Mouse (Mus musculus) heart, embryonic 12.5 days (tissue): ENCODE results near the gene Dntt. TPM values are rescaled to one million over a fixed set of nuclear protein-coding genes. Genes with fewer than 3 reads are reported as not detected.

ENCODE experiments used
- ATAC-seq: fragments of 200-750 bp; cut with Nextera tagmentation; 2 replicates; pipeline ENCODE4 v1.8.0; 2017; ENCODE audit warnings: moderate TSS enrichment, moderate library complexity; ENCODE audit not compliant: insufficient number of reproducible peaks, low FRiP score
- H3K27ac ChIP-seq: fragments of 300-500 bp; sonication (generic); 2 replicates; pipeline ENCODE4 v1.5.1; 2016; ENCODE audit warnings: mild to moderate bottlenecking, moderate library complexity; ENCODE audit not compliant: poor library complexity, severe bottlenecking
- H3K27me3 ChIP-seq: fragments of 300-500 bp; sonication (generic); replicated peaks from 2 replicates; pipeline ENCODE4 v1.6.1; 2016; ENCODE audit warnings: mild to moderate bottlenecking, moderate library complexity
- H3K36me3 ChIP-seq: fragments of 300-500 bp; sonication (generic); 2 replicates; pipeline ENCODE4 v1.6.1; 2016; ENCODE audit warnings: mild to moderate bottlenecking, moderate library complexity
- H3K4me1 ChIP-seq: fragments of 300-500 bp; sonication (generic); replicated peaks from 2 replicates; pipeline ENCODE4 v1.6.1; 2016; ENCODE audit warnings: mild to moderate bottlenecking
- H3K4me2 ChIP-seq: fragments of 300-500 bp; sonication (generic); 2 replicates; pipeline ENCODE4 v1.6.1; 2016; ENCODE audit warnings: mild to moderate bottlenecking, moderate library complexity
- H3K4me3 ChIP-seq: fragments of 300-500 bp; sonication (generic); 2 replicates; pipeline ENCODE4 v1.5.1; 2016; ENCODE audit warnings: mild to moderate bottlenecking
- H3K9ac ChIP-seq: fragments of 300-500 bp; sonication (generic); 2 replicates; pipeline ENCODE4 v1.6.1; 2016; ENCODE audit warnings: mild to moderate bottlenecking, moderate library complexity
- H3K9me3 ChIP-seq: fragments of 300-500 bp; sonication (generic); replicated peaks from 2 replicates; pipeline ENCODE4 v1.6.1; 2016; ENCODE audit warnings: mild to moderate bottlenecking, moderate library complexity
- WGBS: fragments of 180-500 bp; shearing (Covaris S2); methylation state at CpG from one replicate; pipeline ENCODE4 v1.1.7; 2016; 5-methylcytosine and 5-hydroxymethylcytosine counted together
- polyA plus RNA-seq: library from polyadenylated mRNA; unstranded; fragments of >200 nt; fragmentation: Nextera tagmentation; extraction: Ambion mirVana; gene quantifications from 2 replicates; pipeline ENCODE4 v1.2.1, GENCODE M21; 2016

The Dntt gene
- polyA plus RNA-seq, 1 experiment from 2014 or later: not detected

- no peak overlapping the region for H3K9ac ChIP-seq
- no peak for ATAC-seq
- WGBS: 20% methylated on average over 5 of the region's 5 CpGs
- no peak overlapping the region for H3K4me3 ChIP-seq
- peaks cover 18% of the 10 kb centered on the region for H3K4me1 ChIP-seq
- no peaks in the 10 kb centered on the region for H3K36me3 ChIP-seq
- H3K9me3 ChIP-seq: no peaks in the 10 kb centered on the region
- H3K27me3 ChIP-seq: peaks cover 35% of the 10 kb centered on the region
- no peak overlapping the region for H3K4me2 ChIP-seq
- no peak overlapping the region for H3K27ac ChIP-seq
Observed at GRCm38 (mm10) chr19:41011676-41012075, 17.4 kb upstream of the Dntt start.

GRCm38 (mm10) chr19:41013591-41013990 lies 15.5 kb upstream of the Dntt start:
- ATAC-seq: no peak
- no peak overlapping the region for H3K4me2 ChIP-seq
- peaks cover 48% of the 10 kb centered on the region for H3K27me3 ChIP-seq
- H3K4me1 ChIP-seq: peaks cover 18% of the 10 kb centered on the region
- 7% methylated on average over 5 of the region's 5 CpGs for WGBS
- H3K9ac ChIP-seq: no peak overlapping the region
- H3K4me3 ChIP-seq: no peak overlapping the region
- no peaks in the 10 kb centered on the region for H3K9me3 ChIP-seq
- no peak overlapping the region for H3K27ac ChIP-seq
- H3K36me3 ChIP-seq: no peaks in the 10 kb centered on the region

- no peak overlapping the region for H3K9ac ChIP-seq
- no peak overlapping the region for H3K4me2 ChIP-seq
- no peaks in the 10 kb centered on the region for H3K9me3 ChIP-seq
- no peak overlapping the region for H3K4me3 ChIP-seq
- no peaks in the 10 kb centered on the region for H3K36me3 ChIP-seq
- no peak overlapping the region for H3K27ac ChIP-seq
- 12% methylated on average over 9 of the region's 9 CpGs for WGBS
- peaks cover 18% of the 10 kb centered on the region for H3K4me1 ChIP-seq
- H3K27me3 ChIP-seq: peaks cover 49% of the 10 kb centered on the region
- ATAC-seq: no peak
Observed at GRCm38 (mm10) chr19:41014003-41014402, 15.1 kb upstream of the Dntt start.

GRCm38 (mm10) chr19:41015951-41016716 lies 12.9 kb upstream of the Dntt start:
- Histone ChIP-seq H3K36me3 (no peaks in the 10 kb centered on the region), H3K9ac (peak overlapping the region; percentile 57; the same call in 1 of the 2 replicates), H3K27ac (no peak overlapping the region), H3K4me3 (no peak overlapping the region), H3K27me3 (peaks cover 56% of the 10 kb centered on the region), H3K9me3 (no peaks in the 10 kb centered on the region), H3K4me2 (peak overlapping the region; percentile 62), H3K4me1 (peaks cover 18% of the 10 kb centered on the region)
- ATAC-seq: no peak
- WGBS: 18% methylated on average over 14 of the region's 14 CpGs

- H3K36me3 ChIP-seq: no peaks in the 10 kb centered on the region
- 71% methylated on average over 5 of the region's 5 CpGs for WGBS
- no peak overlapping the region for H3K27ac ChIP-seq
- peaks cover 4% of the 10 kb centered on the region for H3K4me1 ChIP-seq
- no peaks in the 10 kb centered on the region for H3K9me3 ChIP-seq
- H3K9ac ChIP-seq: no peak overlapping the region
- H3K4me3 ChIP-seq: no peak overlapping the region
- H3K27me3 ChIP-seq: peaks cover 52% of the 10 kb centered on the region
- ATAC-seq: no peak
- H3K4me2 ChIP-seq: no peak overlapping the region
Observed at GRCm38 (mm10) chr19:41019164-41019675, 9.9 kb upstream of the Dntt start.

GRCm38 (mm10) chr19:41020537-41020936 lies 8.5 kb upstream of the Dntt start:
- H3K27me3 ChIP-seq: peaks cover 47% of the 10 kb centered on the region
- H3K9me3 ChIP-seq: no peaks in the 10 kb centered on the region
- no peak overlapping the region for H3K4me2 ChIP-seq
- WGBS: 64% methylated on average over 3 of the region's 3 CpGs
- peaks cover 4% of the 10 kb centered on the region for H3K4me1 ChIP-seq
- no peak overlapping the region for H3K4me3 ChIP-seq
- no peak for ATAC-seq
- no peaks in the 10 kb centered on the region for H3K36me3 ChIP-seq
- H3K9ac ChIP-seq: no peak overlapping the region
- H3K27ac ChIP-seq: no peak overlapping the region

GRCm38 (mm10) chr19:41022244-41022643 lies 6.8 kb upstream of the Dntt start:
- WGBS: 77% methylated on average over 4 of the region's 4 CpGs
- Histone ChIP-seq H3K4me2 (no peak overlapping the region), H3K27me3 (peaks cover 41% of the 10 kb centered on the region), H3K9ac (no peak overlapping the region), H3K4me1 (no peaks in the 10 kb centered on the region), H3K9me3 (no peaks in the 10 kb centered on the region), H3K36me3 (no peaks in the 10 kb centered on the region), H3K4me3 (no peak overlapping the region), H3K27ac (no peak overlapping the region)
- no peak for ATAC-seq

GRCm38 (mm10) chr19:41026551-41026950 lies 2.5 kb upstream of the Dntt start:
- no peak for ATAC-seq
- Histone ChIP-seq H3K4me1 (0 out of 2 replicates have a peak, but pooled peaks cover 6% of the 10 kb centered on the region), H3K27me3 (peaks cover 13% of the 10 kb centered on the region; the same call in 1 of the 2 replicates), H3K9me3 (no peaks in the 10 kb centered on the region), H3K27ac (no peak overlapping the region), H3K9ac (no peak overlapping the region), H3K4me2 (no peak overlapping the region), H3K4me3 (no peak overlapping the region), H3K36me3 (no peaks in the 10 kb centered on the region)
- WGBS: 80% methylated on average over 8 of the region's 8 CpGs

GRCm38 (mm10) chr19:41027024-41027423 lies 2.1 kb upstream of the Dntt start:
- no peak for ATAC-seq
- H3K27me3 ChIP-seq: 0 out of 2 replicates have a peak, but pooled peaks cover 8% of the 10 kb centered on the region
- H3K9ac ChIP-seq: no peak overlapping the region
- no peak overlapping the region for H3K27ac ChIP-seq
- H3K36me3 ChIP-seq: no peaks in the 10 kb centered on the region
- H3K9me3 ChIP-seq: no peaks in the 10 kb centered on the region
- no peak overlapping the region for H3K4me2 ChIP-seq
- 77% methylated on average over 5 of the region's 5 CpGs for WGBS
- no peak overlapping the region for H3K4me3 ChIP-seq
- H3K4me1 ChIP-seq: 0 out of 2 replicates have a peak, but pooled peaks cover 6% of the 10 kb centered on the region

GRCm38 (mm10) chr19:41027601-41028000 lies 1.5 kb upstream of the Dntt start:
- Histone ChIP-seq H3K27me3 (0 out of 2 replicates have a peak, but pooled peaks cover 8% of the 10 kb centered on the region), H3K27ac (no peak overlapping the region), H3K9me3 (no peaks in the 10 kb centered on the region), H3K36me3 (no peaks in the 10 kb centered on the region), H3K4me1 (0 out of 2 replicates have a peak, but pooled peaks cover 6% of the 10 kb centered on the region), H3K9ac (no peak overlapping the region), H3K4me3 (no peak overlapping the region), H3K4me2 (no peak overlapping the region)
- ATAC-seq: no peak
- WGBS: 87% methylated on average over 9 of the region's 9 CpGs

GRCm38 (mm10) chr19:41030161-41030560 lies 1.1 kb downstream of the Dntt start:
- Histone ChIP-seq H3K4me2 (no peak overlapping the region), H3K27me3 (peaks cover 6% of the 10 kb centered on the region; the same call in 1 of the 2 replicates), H3K4me1 (0 out of 2 replicates have a peak, but pooled peaks cover 6% of the 10 kb centered on the region), H3K27ac (no peak overlapping the region), H3K9ac (no peak overlapping the region), H3K36me3 (no peaks in the 10 kb centered on the region), H3K4me3 (no peak overlapping the region), H3K9me3 (no peaks in the 10 kb centered on the region)
- WGBS: 55% methylated on average over 6 of the region's 6 CpGs
- ATAC-seq: no peak
